Mouse (Mus musculus): ENCODE measurements around the gene Timm10.
A peak's percentile ranks its signal among the peaks of the same experiment; 100 is the strongest.
"Not testable (repeated sequence)": the region's sequence is repeated elsewhere in the genome, so short reads cannot be mapped to it uniquely, and the experiment has no call there.

The Timm10 gene

GRCm38 (mm10) chr2:84826488-84827282 is at the start of gene Timm10:
Gene Timm10 (plus strand): TSS chr2:84826997.
- peak; percentile 94 for DNase-seq (ENCODE audit: low read depth, low spot score)

DNA sequence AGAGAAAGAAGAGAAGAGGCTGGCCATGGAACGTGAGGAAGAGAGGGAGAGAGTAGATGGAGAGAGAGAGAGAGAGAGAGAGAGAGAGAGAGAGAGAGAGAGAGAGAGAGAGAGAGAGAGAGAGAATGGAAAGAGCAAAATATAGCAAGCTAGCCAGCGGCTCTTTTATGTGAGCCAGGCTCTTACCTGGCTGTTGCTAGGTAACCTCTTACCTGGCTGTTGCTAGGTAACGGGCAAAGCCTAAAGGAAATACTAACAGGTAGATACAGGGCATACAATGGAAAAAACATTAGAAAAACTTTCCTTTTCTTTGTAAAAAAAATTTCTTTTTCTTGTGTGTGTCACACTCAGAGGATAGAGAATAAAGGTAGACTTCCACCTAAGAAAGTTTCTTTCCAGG is 49.1 kb upstream of the Timm10 start:
- no peak for DNase-seq (ENCODE audit: low read depth, low spot score)

DNA sequence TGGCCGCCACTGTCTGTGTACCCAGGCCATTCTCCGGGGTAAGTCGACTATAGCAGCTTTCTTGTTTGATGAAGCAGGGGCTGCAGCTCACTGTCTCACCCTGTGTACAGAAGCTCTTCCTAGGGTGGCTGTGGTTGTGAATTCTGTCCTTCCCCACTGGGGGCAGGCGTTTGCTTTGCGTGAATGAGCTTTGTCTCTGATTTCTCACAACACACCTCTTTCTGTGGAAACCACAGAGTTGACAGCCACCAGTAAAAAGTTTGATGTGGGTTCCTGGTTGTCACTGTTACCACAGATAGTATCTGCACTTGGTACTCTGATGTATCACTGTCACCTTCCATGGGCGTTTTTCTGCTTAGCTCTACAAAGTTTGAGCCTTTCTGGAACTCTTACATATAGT is 47.6 kb upstream of the Timm10 start:
- DNase-seq (ENCODE audit: low read depth, low spot score): no peak

- DNase-seq (ENCODE audit: low read depth, low spot score): no peak
Measured at GRCm38 (mm10) chr2:84783315-84783714, 43.5 kb upstream of the Timm10 start.

- no peak for DNase-seq (ENCODE audit: low read depth, low spot score)
Measured at GRCm38 (mm10) chr2:84783840-84784566, 42.8 kb upstream of the Timm10 start.

GRCm38 (mm10) chr2:84788316-84788715 is 38.5 kb upstream of the Timm10 start:
- DNase-seq (ENCODE audit: low read depth, low spot score): no peak

DNA sequence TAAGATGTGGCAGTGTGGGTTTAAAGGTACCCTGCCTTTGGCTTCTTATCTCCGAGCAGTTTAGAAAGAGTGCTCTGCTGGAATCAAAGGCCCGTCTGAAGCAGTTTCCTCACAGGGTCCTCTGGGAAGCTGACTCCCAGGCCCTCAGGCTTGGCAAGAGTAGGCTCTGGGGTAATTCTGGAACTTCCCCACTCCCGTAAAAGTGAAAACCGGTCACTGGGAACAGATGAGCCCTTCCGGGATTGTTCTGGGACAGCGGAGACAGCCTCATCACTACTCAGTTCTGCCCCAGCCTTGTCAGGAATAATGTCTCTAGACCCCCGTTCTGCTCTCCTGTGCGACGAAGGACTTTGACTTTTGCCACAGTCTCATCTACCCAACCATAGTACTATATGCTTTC is 36.4 kb upstream of the Timm10 start:
- no peak for DNase-seq (ENCODE audit: low read depth, low spot score)

GRCm38 (mm10) chr2:84792516-84792915 is 34.3 kb upstream of the Timm10 start:
- DNase-seq (ENCODE audit: low read depth, low spot score): no peak

GRCm38 (mm10) chr2:84793154-84793553 is 33.6 kb upstream of the Timm10 start:
- no peak for DNase-seq (ENCODE audit: low read depth, low spot score)

GRCm38 (mm10) chr2:84793871-84794270 is 32.9 kb upstream of the Timm10 start:
- DNase-seq (ENCODE audit: low read depth, low spot score): no peak

GRCm38 (mm10) chr2:84797833-84798492 is 28.8 kb upstream of the Timm10 start:
- DNase-seq (ENCODE audit: low read depth, low spot score): peak; percentile 84

DNA sequence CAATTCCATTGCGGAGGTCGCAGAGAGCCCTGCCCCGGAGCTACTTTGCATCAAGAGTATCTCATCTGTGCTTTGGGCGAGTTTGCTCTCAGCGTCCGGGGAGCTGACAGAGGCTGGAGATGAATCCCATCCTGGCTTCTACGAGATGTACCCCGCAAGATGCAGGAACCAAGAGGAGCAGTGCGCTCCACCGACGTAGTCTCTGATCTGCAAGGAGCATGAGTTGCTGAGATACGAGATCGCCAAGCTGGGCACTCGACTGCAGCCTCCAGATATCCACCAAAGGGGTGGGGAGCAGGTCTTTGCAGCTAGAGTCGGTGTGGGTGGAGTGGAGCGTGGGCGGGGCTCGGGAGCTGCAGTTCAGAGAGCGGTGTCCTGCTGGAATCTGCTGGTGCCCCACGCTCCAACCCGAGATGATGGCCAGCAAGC is 28.3 kb upstream of the Timm10 start, which contains the start of gene Ube2l6:
Gene Ube2l6, plus strand, starts transcription at position 336 of the 429 bp plus-strand sequence.
- peak; percentile 45 for DNase-seq (ENCODE audit: low read depth, low spot score)

- DNase-seq (ENCODE audit: low read depth, low spot score): peak; percentile 68
Measured at GRCm38 (mm10) chr2:84799041-84799561, 27.7 kb upstream of the Timm10 start.

- no peak for DNase-seq (ENCODE audit: low read depth, low spot score)
Measured at GRCm38 (mm10) chr2:84800304-84800703, 26.5 kb upstream of the Timm10 start.

DNA sequence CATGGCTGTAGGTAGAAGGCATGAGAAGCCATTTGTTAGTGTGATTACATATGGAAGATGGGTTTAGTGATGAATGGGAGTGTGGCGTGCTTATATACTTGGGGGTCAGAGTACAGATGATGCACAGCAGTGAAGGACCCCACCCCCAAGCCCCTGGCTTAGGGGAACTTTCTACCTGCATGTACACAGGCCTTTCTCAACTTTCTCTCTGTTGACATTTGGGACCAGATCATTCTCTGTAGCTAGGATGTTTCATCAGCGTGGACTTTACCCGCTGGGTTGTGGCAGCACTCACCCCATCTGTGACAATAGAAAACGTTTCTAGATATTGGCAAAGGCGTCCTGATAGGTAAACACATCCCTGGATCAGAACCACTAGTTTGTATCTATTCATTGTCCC is 25.6 kb upstream of the Timm10 start:
- DNase-seq (ENCODE audit: low read depth, low spot score): not testable (repeated sequence)

DNA sequence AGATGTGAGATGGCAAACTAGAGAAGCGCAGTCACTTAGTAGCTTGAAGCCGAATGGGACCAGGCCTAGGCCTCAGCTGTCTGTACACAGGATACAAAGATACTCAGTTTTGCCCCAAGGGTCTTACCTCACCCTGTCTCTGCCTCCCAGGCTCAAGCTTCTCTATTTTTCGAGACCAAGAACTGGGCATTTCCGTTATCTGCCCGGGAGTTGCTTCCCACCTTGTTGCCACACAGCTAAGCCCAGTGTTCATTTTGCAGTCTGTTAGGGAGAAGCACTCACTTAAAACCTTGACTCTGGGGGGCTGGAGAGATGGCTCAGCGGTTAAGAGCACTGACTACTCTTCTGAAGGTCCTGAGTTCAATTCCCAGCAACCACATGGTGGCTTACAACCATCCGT is 22.8 kb upstream of the Timm10 start:
- DNase-seq (ENCODE audit: low read depth, low spot score): no peak

DNA sequence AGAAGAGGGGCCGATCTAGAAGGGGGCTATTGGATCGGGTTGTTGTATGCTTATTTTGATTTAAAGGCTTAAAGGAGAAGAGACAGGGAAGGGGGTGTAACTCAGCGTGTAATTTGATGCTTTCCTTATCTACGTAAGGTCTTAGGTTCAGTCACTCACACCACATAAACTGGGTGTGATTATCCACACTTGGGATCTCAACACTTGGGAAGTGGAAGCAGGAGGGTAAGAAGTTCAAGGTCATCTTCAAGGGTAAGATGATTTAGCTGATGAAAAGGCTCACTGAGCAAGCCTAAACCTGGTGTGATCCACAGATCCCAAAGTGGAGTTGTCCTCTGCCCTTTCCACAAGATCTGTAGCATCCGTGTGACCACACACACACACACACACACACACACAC is 20.3 kb upstream of the Timm10 start:
- no peak for DNase-seq (ENCODE audit: low read depth, low spot score)

DNA sequence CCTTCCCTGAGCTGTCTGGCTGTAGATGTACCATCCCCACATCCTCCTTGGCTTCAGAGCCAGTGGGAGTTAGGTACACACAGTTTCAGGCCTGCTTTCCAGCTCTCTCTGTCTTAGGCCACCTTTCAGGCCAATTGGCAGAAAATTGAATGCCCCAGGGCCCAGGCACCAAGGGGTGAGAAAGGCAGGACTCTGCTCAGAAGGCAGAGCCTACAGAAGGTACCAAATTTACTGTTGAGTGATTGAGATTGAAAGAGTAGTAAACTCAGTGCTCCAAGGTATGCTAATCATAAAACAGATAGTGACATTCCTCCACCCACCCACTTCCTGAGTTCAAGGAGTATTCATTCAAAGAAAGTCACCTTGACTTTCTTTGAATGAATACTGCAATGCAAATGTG is 17.5 kb upstream of the Timm10 start:
- no peak for DNase-seq (ENCODE audit: low read depth, low spot score)

- DNase-seq (ENCODE audit: low read depth, low spot score): no peak
Measured at GRCm38 (mm10) chr2:84810526-84810885, 16.3 kb upstream of the Timm10 start.

- DNase-seq (ENCODE audit: low read depth, low spot score): peak; percentile 59
Measured at GRCm38 (mm10) chr2:84810886-84811577, 15.8 kb upstream of the Timm10 start.

DNA sequence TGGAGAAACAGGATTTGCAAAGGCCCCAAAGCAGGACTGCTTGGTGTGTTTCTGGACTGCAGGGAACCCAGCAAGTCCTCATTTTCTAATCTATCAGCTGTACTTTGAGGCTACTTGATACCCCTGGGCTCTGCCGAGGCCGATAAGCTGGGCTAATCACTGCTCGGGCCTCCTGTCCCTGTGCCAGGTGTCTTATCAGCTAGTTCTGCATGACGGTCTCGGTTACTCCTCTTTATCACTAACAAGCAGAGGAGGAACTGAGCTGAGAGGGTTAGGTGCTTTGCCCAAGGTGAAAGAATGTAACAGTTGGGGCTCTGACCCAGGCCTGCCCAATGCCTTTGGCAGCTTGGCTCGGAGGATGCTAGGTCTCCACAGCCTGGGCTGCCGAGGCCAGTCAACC is 14.9 kb upstream of the Timm10 start:
- no peak for DNase-seq (ENCODE audit: low read depth, low spot score)

DNA sequence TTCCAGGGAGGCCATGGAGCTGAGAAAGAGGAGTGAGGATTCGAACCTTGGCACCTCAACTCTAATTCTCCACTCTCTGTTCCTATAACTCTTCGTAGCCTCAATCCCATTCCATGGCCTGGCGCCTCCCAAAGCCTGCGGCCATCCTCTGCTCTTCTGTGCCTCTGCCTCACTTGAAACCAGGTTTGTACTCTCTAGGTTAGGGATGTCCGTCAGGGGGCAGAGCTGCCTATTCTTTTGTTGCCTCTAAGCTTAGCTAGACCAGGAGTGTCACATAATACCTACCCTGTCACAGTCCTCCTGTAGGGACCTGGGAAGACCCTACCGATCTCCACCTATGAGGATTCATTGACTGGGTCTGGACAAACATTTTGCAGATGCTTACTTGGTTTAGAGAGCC is 14.1 kb upstream of the Timm10 start:
- no peak for DNase-seq (ENCODE audit: low read depth, low spot score)
